Mouse (Mus musculus) G1E (cell line): Measurements from ENCODE around the gene Pxt1. TPM values are rescaled to one million over a fixed set of nuclear protein-coding genes. Genes with fewer than 3 reads are reported as not detected.

Experiments used
- ATAC-seq: 2 replicates; pipeline ENCODE4 v1.8.0; 2016; ENCODE audit warnings: mild to moderate bottlenecking; ENCODE audit not compliant: insufficient number of reproducible peaks, poor library complexity, low FRiP score, severe bottlenecking; ENCODE audit errors: extremely low read depth
- DNase-seq: peaks from one replicate; pipeline ENCODE4 v3.0.0; 2012; ENCODE audit warnings: low spot score
- H3K27me3 ChIP-seq: 2 replicates; pipeline ENCODE4 v1.6.1; 2012; ENCODE audit warnings: mild to moderate bottlenecking, low read length, inconsistent platforms; ENCODE audit not compliant: insufficient read depth
- H3K36me3 ChIP-seq: replicated peaks from 2 replicates; pipeline ENCODE3; 2012; ENCODE audit warnings: mild to moderate bottlenecking, inconsistent platforms
- H3K4me1 ChIP-seq: 2 replicates; pipeline ENCODE4 v1.6.1; 2012; ENCODE audit warnings: low read depth, low read length, inconsistent platforms, mixed read lengths; ENCODE audit not compliant: insufficient read depth
- H3K4me3 ChIP-seq: 2 replicates; pipeline ENCODE4 v1.5.1; 2012; ENCODE audit warnings: low read depth, mild to moderate bottlenecking, inconsistent platforms, low read length, moderate library complexity, mixed read lengths
- H3K9me3 ChIP-seq: replicated peaks from 2 replicates; pipeline ENCODE4 v1.6.1; 2012; ENCODE audit warnings: inconsistent platforms
- CTCF ChIP-seq: IDR thresholded peaks from 2 replicates; pipeline ENCODE4 v1.5.1; 2012; ENCODE audit warnings: low read depth, low read length, inconsistent platforms, mixed read lengths
- GATA1 ChIP-seq: IDR thresholded peaks from 2 replicates; pipeline ENCODE4 v1.6.1; 2012; ENCODE audit warnings: borderline replicate concordance, low read length, inconsistent platforms, mixed read lengths
- GATA2 ChIP-seq: IDR thresholded peaks from 2 replicates; pipeline ENCODE4 v1.6.1; 2012; ENCODE audit warnings: low read depth, low read length, inconsistent platforms, borderline replicate concordance
- POLR2AphosphoS5 ChIP-seq: IDR thresholded peaks from 2 replicates; pipeline ENCODE4 v1.6.1; 2012; ENCODE audit warnings: low read depth, low read length, inconsistent platforms; ENCODE audit not compliant: insufficient replicate concordance
- TAL1 ChIP-seq: conservative IDR thresholded peaks from 2 replicates; pipeline ENCODE4 v1.6.1; 2012; ENCODE audit warnings: low read depth, low read length, inconsistent platforms, mixed read lengths
- polyA plus RNA-seq: library from polyadenylated mRNA; stranded (reverse); fragments of >175 nt; gene quantifications from 2 replicates; pipeline ENCODE4 v1.2.3, GENCODE M21; 2012
- total RNA-seq, 2 experiments: library from RNA; stranded (forward) in 1 of 2; stranded (reverse) in 1 of 2; fragments of 200-1000 nt in 1 of 2; fragments of >200 nt in 1 of 2; fragmentation: Nextera tagmentation in 1 of 2; gene quantifications; 2 replicates each; pipeline ENCODE4 v1.2.3; 2014 to 2017

Pxt1 gene
- total and polyA plus RNA-seq, 3 experiments = 0.23 TPM; not detected in 2

GRCm38 (mm10) chr17:28967021-28967610, 23.5 kb upstream of the Pxt1 start:
- ATAC-seq = no peak
- H3K9me3 ChIP-seq = no peaks in the 10 kb centered on the region
- DNase-seq = no peak
- H3K27me3 ChIP-seq = no peaks in the 10 kb centered on the region
- TF ChIP-seq CTCF = no peak
- no peak for TF ChIP-seq TAL1
- no peak for TF ChIP-seq POLR2AphosphoS5
- no peak for TF ChIP-seq GATA2
- no peak for TF ChIP-seq GATA1
- H3K36me3 ChIP-seq = peaks cover 99% of the 10 kb centered on the region
- no peak overlapping the region for H3K4me3 ChIP-seq
- peaks cover 5% of the 10 kb centered on the region; the same call in 1 of the 2 replicates for H3K4me1 ChIP-seq

- no peaks in the 10 kb centered on the region for H3K9me3 ChIP-seq
- peaks cover 18% of the 10 kb centered on the region; the same call in 1 of the 2 replicates for H3K4me1 ChIP-seq
- TF ChIP-seq GATA1 = no peak
- no peak for TF ChIP-seq TAL1
- no peak for TF ChIP-seq CTCF
- TF ChIP-seq GATA2 = no peak
- no peak for TF ChIP-seq POLR2AphosphoS5
- peaks cover 95% of the 10 kb centered on the region for H3K36me3 ChIP-seq
- ATAC-seq (no peak), DNase-seq (no peak)
- H3K27me3 ChIP-seq = no peaks in the 10 kb centered on the region
- no peak overlapping the region for H3K4me3 ChIP-seq
Measured at GRCm38 (mm10) chr17:28961596-28961995, 18.0 kb upstream of the Pxt1 start.

DNA sequence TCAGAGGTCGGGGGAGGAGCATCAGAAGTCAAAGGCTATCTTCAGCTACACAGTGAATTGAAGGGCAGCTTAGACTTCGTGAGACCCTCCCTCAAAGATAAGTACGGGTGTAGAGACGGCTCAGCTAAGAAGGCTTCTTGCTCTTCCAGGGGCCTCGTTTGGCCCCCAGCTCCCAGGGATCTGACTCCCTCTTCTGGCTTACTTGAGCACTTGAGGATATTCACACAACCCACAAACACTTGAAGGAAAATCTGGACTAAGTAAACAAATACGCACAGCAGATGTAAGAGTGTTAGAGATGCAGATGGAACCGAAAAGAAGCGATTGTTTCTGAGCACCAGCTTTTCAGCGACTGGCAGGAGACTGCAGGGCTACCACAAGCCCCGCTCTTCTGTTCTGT, 17.0 kb upstream of the Pxt1 start:
- H3K27me3 ChIP-seq = no peaks in the 10 kb centered on the region
- H3K36me3 ChIP-seq = peaks cover 92% of the 10 kb centered on the region
- TF ChIP-seq POLR2AphosphoS5 = no peak
- TF ChIP-seq TAL1 = no peak
- TF ChIP-seq CTCF = no peak
- TF ChIP-seq GATA1 = no peak
- TF ChIP-seq GATA2 = no peak
- H3K9me3 ChIP-seq = 0 out of 2 replicates have a peak, but pooled peaks cover 2% of the 10 kb centered on the region
- no peak overlapping the region for H3K4me3 ChIP-seq
- peaks cover 16% of the 10 kb centered on the region; the same call in 1 of the 2 replicates for H3K4me1 ChIP-seq
- ATAC-seq = no peak
- DNase-seq = no peak

GRCm38 (mm10) chr17:28954416-28954815, 10.8 kb upstream of the Pxt1 start:
- Histone ChIP-seq H3K27me3 (no peaks in the 10 kb centered on the region), H3K4me1 (peaks cover 45% of the 10 kb centered on the region), H3K36me3 (peaks cover 43% of the 10 kb centered on the region), H3K9me3 (0 out of 2 replicates have a peak, but pooled peaks cover 2% of the 10 kb centered on the region), H3K4me3 (no peak overlapping the region; the same call in 1 of the 2 replicates)
- TF ChIP-seq CTCF (no peak), TAL1 (no peak), GATA1 (no peak), POLR2AphosphoS5 (no peak)
- DNase-seq (no peak), ATAC-seq (no peak)

- ATAC-seq (no peak), DNase-seq (peak; percentile 26)
- peak overlapping the region; percentile 78 for H3K4me3 ChIP-seq
- H3K27me3 ChIP-seq = no peaks in the 10 kb centered on the region
- H3K36me3 ChIP-seq = peaks cover 33% of the 10 kb centered on the region
- peaks cover 42% of the 10 kb centered on the region for H3K4me1 ChIP-seq
- TF ChIP-seq CTCF (no peak), GATA1 (no peak), POLR2AphosphoS5 (no peak), TAL1 (no peak), GATA2 (no peak)
- H3K9me3 ChIP-seq = 0 out of 2 replicates have a peak, but pooled peaks cover 2% of the 10 kb centered on the region
Measured at GRCm38 (mm10) chr17:28953251-28953650, 9.6 kb upstream of the Pxt1 start.

DNA sequence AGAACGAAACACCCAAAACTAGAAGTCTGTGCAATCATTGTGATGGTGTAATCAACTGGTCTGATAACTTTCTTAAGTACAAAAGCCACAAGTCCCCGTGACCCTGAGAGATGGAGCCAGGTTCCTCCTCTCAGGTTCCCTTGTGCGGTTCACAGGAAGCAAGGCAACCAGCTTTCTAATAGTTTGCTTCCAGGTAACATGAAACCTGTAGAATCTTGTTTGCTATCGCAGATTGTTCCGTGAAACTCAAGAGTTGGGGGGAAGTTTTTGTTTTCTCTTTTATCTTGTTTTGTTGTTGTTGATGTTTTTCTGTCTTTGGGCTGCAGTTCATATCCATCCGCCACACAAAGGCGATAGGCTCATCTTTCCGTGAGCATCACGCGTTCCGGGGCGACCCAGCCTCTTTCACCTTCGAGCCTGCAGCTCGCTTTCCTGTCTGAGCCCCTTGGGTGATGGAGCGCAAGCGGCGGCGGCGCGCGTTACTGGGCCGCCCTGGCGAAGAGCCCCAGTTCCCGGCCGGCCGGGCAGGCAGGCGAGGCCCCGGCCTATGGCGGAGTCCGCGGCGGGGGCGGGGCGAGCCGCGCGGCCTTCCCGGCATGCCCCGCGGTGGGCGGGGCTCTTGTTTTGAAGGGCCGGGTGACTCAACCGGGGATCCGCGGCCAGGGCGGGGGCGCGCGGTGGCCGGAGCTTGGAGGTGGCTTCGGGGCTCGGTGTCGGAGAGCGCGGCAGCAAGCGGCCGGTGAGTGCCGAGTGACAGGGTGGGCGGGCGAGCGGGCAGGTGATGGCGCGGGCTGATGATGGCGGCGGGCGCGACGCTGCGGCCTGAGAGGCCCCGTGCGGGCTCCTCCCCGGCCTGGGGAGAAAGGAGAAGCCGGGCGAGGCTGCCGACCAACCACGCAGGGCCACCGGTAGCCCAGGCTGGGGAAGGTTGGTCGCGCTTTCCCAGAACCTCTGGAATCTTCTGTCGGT, 8.5 kb upstream of the Pxt1 start, which contains the start of gene Kctd20:
Kctd20 (plus strand) TSS at position 120 of the 969 bp plus-strand sequence.
- TF ChIP-seq GATA1 (no peak), GATA2 (no peak), TAL1 (no peak), POLR2AphosphoS5 (no peak), CTCF (no peak)
- Histone ChIP-seq H3K4me3 (peak within 1 kb of the TSS; percentile 78), H3K36me3 (peaks cover 23% of the 10 kb centered on the region), H3K4me1 (peaks cover 38% of the 10 kb centered on the region), H3K27me3 (0 out of 2 replicates have a peak, but pooled peaks cover under 1% of the 10 kb centered on the region), H3K9me3 (peaks cover 6% of the 10 kb centered on the region; the same call in 1 of the 2 replicates)
- peak; percentile 95 for DNase-seq
- ATAC-seq = peak; percentile 45
